Mouse (Mus musculus) kidney, postnatal 0 days (tissue): Measurements from ENCODE around the gene Eef1b2. TPM values are rescaled to one million over a fixed set of nuclear protein-coding genes. Genes with fewer than 3 reads are reported as not detected.

Experiments
- ATAC-seq: fragments of 200-750 bp; cut with Nextera tagmentation; replicated peaks from 2 replicates; pipeline ENCODE4 v1.8.0; 2017; ENCODE audit warnings: low read depth, moderate number of reproducible peaks, moderate TSS enrichment, moderate library complexity; ENCODE audit not compliant: low FRiP score
- DNase-seq: peaks from one replicate; pipeline ENCODE4 v3.0.0-alpha.2; 2016; ENCODE audit warnings: low spot score
- H3K27ac ChIP-seq: fragments of 300-500 bp; sonication (generic); 2 replicates; pipeline ENCODE4 v1.5.1; 2014; ENCODE audit warnings: mild to moderate bottlenecking
- H3K27me3 ChIP-seq: fragments of 300-500 bp; sonication (generic); 2 replicates; pipeline ENCODE4 v1.6.1; 2014; ENCODE audit warnings: low read length, mixed read lengths; ENCODE audit not compliant: insufficient read depth
- H3K36me3 ChIP-seq: fragments of 300-500 bp; sonication (generic); 2 replicates; pipeline ENCODE4 v1.6.1; 2014; ENCODE audit warnings: low read length, mixed read lengths; ENCODE audit not compliant: insufficient read depth
- H3K4me1 ChIP-seq: fragments of 300-500 bp; sonication (generic); replicated peaks from 2 replicates; pipeline ENCODE4 v1.6.1; 2014; ENCODE audit warnings: antibody characterized with exemption, low read length, mixed read lengths; ENCODE audit not compliant: insufficient read depth
- H3K4me2 ChIP-seq: fragments of 300-500 bp; sonication (generic); 2 replicates; pipeline ENCODE4 v1.6.1; 2014; ENCODE audit warnings: mild to moderate bottlenecking, low read length, moderate library complexity, mixed read lengths
- H3K4me3 ChIP-seq: fragments of 300-500 bp; sonication (generic); replicated peaks from 2 replicates; pipeline ENCODE4 v1.5.1; 2014; ENCODE audit warnings: low read depth, low read length
- H3K9ac ChIP-seq: fragments of 300-500 bp; sonication (generic); 2 replicates; pipeline ENCODE4 v1.6.1; 2014; ENCODE audit warnings: low read depth, low read length
- H3K9me3 ChIP-seq: fragments of 300-500 bp; sonication (generic); replicated peaks from 2 replicates; pipeline ENCODE4 v1.6.1; 2016; ENCODE audit warnings: low read length, inconsistent platforms, mixed read lengths
- CTCF ChIP-seq: IDR thresholded peaks from 2 replicates; pipeline ENCODE4 v1.5.1; 2016; ENCODE audit warnings: antibody characterized with exemption, low read depth, mild to moderate bottlenecking, moderate library complexity
- WGBS: fragments of 180-500 bp; shearing (Covaris S2); extraction: QIAGEN DNeasy Blood & Tissue Kit; methylation state at CpG from one replicate; pipeline ENCODE4 v1.1.7; 2014; 5-methylcytosine and 5-hydroxymethylcytosine counted together
- polyA plus RNA-seq: library from polyadenylated mRNA; unstranded; fragments of >200 nt; fragmentation: Nextera tagmentation; extraction: Ambion mirVana; gene quantifications from 2 replicates; pipeline ENCODE4 v1.2.1, GENCODE M21; 2015

Gene Eef1b2
- polyA plus RNA-seq, 1 experiment from 2014 or later: 580 TPM

GRCm38 (mm10) chr1:63188536-63188935, 11.9 kb downstream of the Eef1b2 start:
- Histone ChIP-seq H3K27ac (no peak overlapping the region), H3K9ac (no peak overlapping the region), H3K9me3 (no peaks in the 10 kb centered on the region), H3K36me3 (no peaks in the 10 kb centered on the region), H3K4me1 (no peaks in the 10 kb centered on the region), H3K4me2 (no peak overlapping the region), H3K27me3 (no peaks in the 10 kb centered on the region), H3K4me3 (no peak overlapping the region)
- ATAC-seq (no peak), DNase-seq (no peak)
- 90% methylated on average over 3 of the region's 3 CpGs for WGBS
- no peak for TF ChIP-seq CTCF

DNA sequence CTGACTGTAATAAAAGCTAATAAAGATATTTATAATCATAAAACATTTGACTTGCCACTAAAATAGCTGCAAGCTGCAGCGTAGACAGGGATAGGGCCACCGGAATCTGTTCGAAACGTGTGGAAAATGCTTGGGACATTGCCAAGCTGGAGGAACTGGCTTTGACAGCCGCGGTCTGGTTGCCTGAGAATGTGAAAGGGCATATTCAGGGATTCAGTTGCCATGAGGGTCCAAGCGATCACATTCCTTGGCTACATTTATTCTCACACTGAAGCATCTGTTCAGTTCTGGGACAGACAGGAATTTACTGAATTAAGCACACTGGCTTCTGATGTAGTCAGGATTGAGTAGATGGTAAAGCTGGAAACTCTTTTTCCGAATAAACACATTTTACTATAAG, 14.2 kb downstream of the Eef1b2 start:
- ATAC-seq (no peak), DNase-seq (peak; percentile 48)
- no peaks in the 10 kb centered on the region for H3K9me3 ChIP-seq
- WGBS: 55% methylated on average over 8 of the region's 8 CpGs
- H3K4me1 ChIP-seq: no peaks in the 10 kb centered on the region
- no peak overlapping the region for H3K4me3 ChIP-seq
- no peak overlapping the region for H3K4me2 ChIP-seq
- H3K36me3 ChIP-seq: no peaks in the 10 kb centered on the region
- H3K27me3 ChIP-seq: no peaks in the 10 kb centered on the region
- H3K27ac ChIP-seq: no peak overlapping the region
- TF ChIP-seq CTCF: no peak
- H3K9ac ChIP-seq: no peak overlapping the region

GRCm38 (mm10) chr1:63192306-63193065, 15.9 kb downstream of the Eef1b2 start:
- H3K27ac ChIP-seq: no peak overlapping the region
- DNase-seq: peak; percentile 29
- WGBS: 55% methylated on average over 11 of the region's 11 CpGs
- H3K4me2 ChIP-seq: no peak overlapping the region
- no peak for TF ChIP-seq CTCF
- ATAC-seq: no peak
- H3K4me1 ChIP-seq: no peaks in the 10 kb centered on the region
- no peak overlapping the region for H3K9ac ChIP-seq
- no peak overlapping the region for H3K4me3 ChIP-seq
- no peaks in the 10 kb centered on the region for H3K9me3 ChIP-seq
- no peaks in the 10 kb centered on the region for H3K27me3 ChIP-seq
- H3K36me3 ChIP-seq: no peaks in the 10 kb centered on the region

GRCm38 (mm10) chr1:63195848-63196512, 19.4 kb downstream of the Eef1b2 start:
- Histone ChIP-seq H3K27ac (no peak overlapping the region), H3K9ac (no peak overlapping the region), H3K9me3 (no peaks in the 10 kb centered on the region; the same call in 1 of the 2 replicates), H3K4me3 (no peak overlapping the region), H3K36me3 (no peaks in the 10 kb centered on the region), H3K4me2 (no peak overlapping the region), H3K27me3 (no peaks in the 10 kb centered on the region), H3K4me1 (no peaks in the 10 kb centered on the region)
- no peak for TF ChIP-seq CTCF
- DNase-seq: peak; percentile 46
- no peak for ATAC-seq
- 36% methylated on average over 5 of the region's 5 CpGs for WGBS

GRCm38 (mm10) chr1:63199387-63199786, 22.8 kb downstream of the Eef1b2 start:
- H3K4me1 ChIP-seq: no peaks in the 10 kb centered on the region
- DNase-seq (no peak), ATAC-seq (no peak)
- 90% methylated on average over 6 of the region's 6 CpGs for WGBS
- H3K4me2 ChIP-seq: no peak overlapping the region
- H3K4me3 ChIP-seq: no peak overlapping the region
- no peak overlapping the region for H3K27ac ChIP-seq
- TF ChIP-seq CTCF: no peak
- H3K27me3 ChIP-seq: no peaks in the 10 kb centered on the region
- H3K36me3 ChIP-seq: no peaks in the 10 kb centered on the region
- no peak overlapping the region for H3K9ac ChIP-seq
- H3K9me3 ChIP-seq: no peaks in the 10 kb centered on the region; the same call in 1 of the 2 replicates

DNA sequence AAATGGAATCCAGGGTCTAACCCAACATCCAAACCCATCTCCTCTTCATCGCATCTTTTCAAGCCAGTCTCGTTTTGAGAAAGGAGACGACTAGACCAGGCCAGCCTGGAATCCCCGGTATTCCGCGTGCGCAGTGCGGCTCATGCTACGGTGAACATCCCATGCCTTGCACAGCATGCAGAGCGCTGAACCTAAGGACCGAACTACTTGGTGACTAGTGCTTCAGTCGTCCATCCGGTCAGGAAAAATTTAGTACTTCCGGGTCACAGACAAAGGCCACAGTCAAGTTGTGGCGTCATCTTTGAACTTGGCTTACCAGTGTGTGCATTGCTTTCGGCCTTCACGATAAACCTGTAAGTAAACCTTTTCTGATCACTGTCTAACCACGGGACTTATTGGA, 23.7 kb downstream of the Eef1b2 start:
- DNase-seq (no peak), ATAC-seq (no peak)
- WGBS: 94% methylated on average over 18 of the region's 18 CpGs
- Histone ChIP-seq H3K36me3 (no peaks in the 10 kb centered on the region), H3K4me1 (no peaks in the 10 kb centered on the region), H3K4me3 (no peak overlapping the region), H3K4me2 (no peak overlapping the region), H3K9ac (no peak overlapping the region), H3K27ac (no peak overlapping the region), H3K9me3 (no peaks in the 10 kb centered on the region; the same call in 1 of the 2 replicates), H3K27me3 (no peaks in the 10 kb centered on the region)
- no peak for TF ChIP-seq CTCF
